Mouse (Mus musculus): Measurements from ENCODE around the gene Tmem158.

GRCm38 (mm10) chr9:123228671-123229070 lies 31.9 kb downstream of the Tmem158 start:
- TF ChIP-seq GATA1 (IDR thresholded peaks at IDR 0.05; ENCODE audit: borderline replicate concordance, low read length) (no peak), FLI1 (IDR thresholded peaks at IDR 0.05; ENCODE audit: low read length) (no peak)

Measured in megakaryocyte, embryonic 14.5 days (primary cell).